Mouse (Mus musculus): ENCODE results near the gene Plk3. TPM values are rescaled to one million over a fixed set of nuclear protein-coding genes. Genes with fewer than 3 reads are reported as not detected.

Gene Plk3
- polyA plus RNA-seq, 1 experiment from 2014 or later: 2.0 TPM

GRCm38 (mm10) chr4:117132794-117133143, 994 bp downstream of the Plk3 start:
- Histone ChIP-seq H3K4me3 (ENCODE audit: low read depth, low read length) (peak overlapping the region; percentile 78; the same call in 1 of the 2 replicates), H3K4me2 (ENCODE audit: low read depth, severe bottlenecking) (peak overlapping the region; percentile 98), H3K27me3 (ENCODE audit: control insufficient read depth, insufficient read depth, low read length) (peaks cover 22% of the 10 kb centered on the region), H3K36me3 (ENCODE audit: control insufficient read depth, insufficient read depth, low read length) (0 out of 2 replicates have a peak, but pooled peaks cover 2% of the 10 kb centered on the region), H3K27ac (replicated peaks; ENCODE audit: low read depth, low read length) (no peak overlapping the region), H3K9me3 (ENCODE audit: control insufficient read depth, low read length) (no peaks in the 10 kb centered on the region), H3K9ac (ENCODE audit: low read length) (no peak overlapping the region), H3K4me1 (ENCODE audit: control insufficient read depth, insufficient read depth, low read length) (0 out of 2 replicates have a peak, but pooled peaks cover 4% of the 10 kb centered on the region)
- ATAC-seq (ENCODE audit: insufficient number of reproducible peaks, low FRiP score, low TSS enrichment, low read depth): no peak
- DNase-seq (ENCODE audit: low spot score): no peak
- 11% methylated on average over 11 of the region's 11 CpGs for WGBS

DNA sequence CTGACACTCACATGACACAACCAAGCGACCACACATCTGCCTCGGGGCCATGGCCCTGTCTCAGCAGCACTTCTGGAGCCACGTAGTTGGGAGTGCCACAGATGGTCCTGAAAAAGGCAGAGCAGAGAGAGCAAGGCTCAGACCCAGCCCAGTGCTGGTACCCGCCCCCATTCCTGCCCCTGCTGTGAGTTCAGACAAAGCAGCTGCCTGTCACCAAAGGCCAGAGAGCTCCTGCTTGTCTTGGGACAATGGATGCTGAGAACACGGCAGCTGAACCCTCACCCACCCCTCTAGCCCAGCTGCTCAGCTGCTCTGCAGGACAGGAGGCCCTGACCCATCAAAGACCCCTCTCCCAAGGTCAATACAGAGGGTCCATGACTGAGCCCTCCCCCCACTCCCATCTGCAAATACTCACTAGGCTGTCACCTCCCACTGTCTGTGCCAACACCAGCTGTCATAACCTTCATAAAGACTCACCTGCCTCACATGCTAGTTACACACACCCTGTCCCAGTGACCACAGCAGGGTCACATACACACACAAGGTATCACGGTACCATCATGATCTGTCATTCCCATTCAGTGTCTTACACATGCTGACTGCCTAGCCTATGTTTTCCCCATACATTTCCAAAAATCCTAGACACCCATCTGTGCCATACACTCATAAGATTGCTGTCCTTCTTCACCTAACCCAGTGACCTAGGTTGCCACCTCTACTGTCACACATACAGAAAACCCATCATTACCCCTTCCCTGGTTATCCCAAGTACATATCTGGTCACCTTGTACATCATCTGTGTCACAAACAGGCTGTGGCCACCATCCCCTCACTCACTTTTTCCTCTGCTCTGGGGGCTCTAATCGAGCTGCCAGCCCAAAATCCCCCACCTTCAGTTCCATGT, 1.6 kb downstream of the Plk3 start:
- 0 out of 2 replicates have a peak, but pooled peaks cover 4% of the 10 kb centered on the region for H3K4me1 ChIP-seq (ENCODE audit: control insufficient read depth, insufficient read depth, low read length)
- no peaks in the 10 kb centered on the region for H3K9me3 ChIP-seq (ENCODE audit: control insufficient read depth, low read length)
- no peak overlapping the region for H3K27ac ChIP-seq (replicated peaks; ENCODE audit: low read depth, low read length)
- H3K36me3 ChIP-seq (ENCODE audit: control insufficient read depth, insufficient read depth, low read length): 0 out of 2 replicates have a peak, but pooled peaks cover 2% of the 10 kb centered on the region
- H3K4me2 ChIP-seq (ENCODE audit: low read depth, severe bottlenecking): peak overlapping the region; percentile 98
- ATAC-seq (ENCODE audit: insufficient number of reproducible peaks, low FRiP score, low TSS enrichment, low read depth) (no peak), DNase-seq (ENCODE audit: low spot score) (no peak)
- peaks cover 22% of the 10 kb centered on the region for H3K27me3 ChIP-seq (ENCODE audit: control insufficient read depth, insufficient read depth, low read length)
- H3K4me3 ChIP-seq (ENCODE audit: low read depth, low read length): no peak overlapping the region; the same call in 1 of the 2 replicates
- 24% methylated on average over 7 of the region's 7 CpGs for WGBS
- H3K9ac ChIP-seq (ENCODE audit: low read length): no peak overlapping the region; the same call in 1 of the 2 replicates

- Histone ChIP-seq H3K4me3 (ENCODE audit: low read depth, low read length) (no peak overlapping the region), H3K27me3 (ENCODE audit: control insufficient read depth, insufficient read depth, low read length) (peaks cover 22% of the 10 kb centered on the region), H3K9ac (ENCODE audit: low read length) (no peak overlapping the region), H3K27ac (replicated peaks; ENCODE audit: low read depth, low read length) (no peak overlapping the region), H3K4me1 (ENCODE audit: control insufficient read depth, insufficient read depth, low read length) (0 out of 2 replicates have a peak, but pooled peaks cover 4% of the 10 kb centered on the region), H3K36me3 (ENCODE audit: control insufficient read depth, insufficient read depth, low read length) (0 out of 2 replicates have a peak, but pooled peaks cover 2% of the 10 kb centered on the region), H3K9me3 (ENCODE audit: control insufficient read depth, low read length) (no peaks in the 10 kb centered on the region), H3K4me2 (ENCODE audit: low read depth, severe bottlenecking) (no peak overlapping the region)
- DNase-seq (ENCODE audit: low spot score) (no peak), ATAC-seq (ENCODE audit: insufficient number of reproducible peaks, low FRiP score, low TSS enrichment, low read depth) (no peak)
- WGBS: 83% methylated on average over 6 of the region's 6 CpGs
Observed at GRCm38 (mm10) chr4:117131198-117131597, 2.6 kb downstream of the Plk3 start.

- Histone ChIP-seq H3K4me1 (ENCODE audit: control insufficient read depth, insufficient read depth, low read length) (0 out of 2 replicates have a peak, but pooled peaks cover 4% of the 10 kb centered on the region), H3K9ac (ENCODE audit: low read length) (no peak overlapping the region), H3K27ac (replicated peaks; ENCODE audit: low read depth, low read length) (no peak overlapping the region), H3K36me3 (ENCODE audit: control insufficient read depth, insufficient read depth, low read length) (0 out of 2 replicates have a peak, but pooled peaks cover 2% of the 10 kb centered on the region), H3K4me3 (ENCODE audit: low read depth, low read length) (no peak overlapping the region), H3K9me3 (ENCODE audit: control insufficient read depth, low read length) (no peaks in the 10 kb centered on the region), H3K27me3 (ENCODE audit: control insufficient read depth, insufficient read depth, low read length) (peaks cover 22% of the 10 kb centered on the region), H3K4me2 (ENCODE audit: low read depth, severe bottlenecking) (no peak overlapping the region)
- DNase-seq (ENCODE audit: low spot score): no peak
- WGBS: 67% methylated on average over 6 of the region's 6 CpGs
- no peak for ATAC-seq (ENCODE audit: insufficient number of reproducible peaks, low FRiP score, low TSS enrichment, low read depth)
Observed at GRCm38 (mm10) chr4:117130790-117131189, 3.0 kb downstream of the Plk3 start.

DNA sequence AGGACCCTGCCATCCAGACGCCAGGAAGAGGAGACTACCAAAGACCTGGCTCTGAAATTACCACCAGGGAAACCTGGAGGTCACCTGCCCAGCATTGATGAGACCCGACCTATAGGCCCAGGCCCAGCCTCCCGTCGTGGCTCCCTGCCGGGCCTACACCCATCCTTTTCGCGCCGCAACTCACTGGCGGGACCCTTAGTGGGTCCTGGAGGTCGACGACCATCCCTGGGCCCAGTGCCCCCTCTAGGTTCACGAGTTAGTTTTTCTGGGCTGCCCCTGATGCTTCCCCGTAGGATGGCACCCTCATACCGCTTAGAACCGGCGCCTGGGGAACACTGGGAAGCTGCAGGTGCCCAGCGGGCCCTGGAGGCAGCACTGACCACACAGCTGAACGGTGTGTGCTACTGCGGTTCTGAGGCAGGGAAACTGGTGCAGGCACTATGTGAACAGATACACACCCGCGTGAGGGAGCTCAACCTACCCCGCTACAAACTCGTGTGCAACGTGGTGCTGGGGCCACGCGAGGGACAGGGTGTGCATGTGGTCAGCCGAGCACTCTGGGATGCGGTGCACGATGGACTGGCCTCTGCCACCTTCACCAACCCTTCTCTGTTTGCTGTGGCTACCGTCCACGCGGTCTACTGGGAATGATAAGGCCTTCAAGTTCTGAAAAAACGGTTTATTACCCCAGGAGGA, 5.6 kb downstream of the Plk3 start:
- H3K4me2 ChIP-seq (ENCODE audit: low read depth, severe bottlenecking): no peak overlapping the region
- no peak overlapping the region for H3K27ac ChIP-seq (replicated peaks; ENCODE audit: low read depth, low read length)
- H3K36me3 ChIP-seq (ENCODE audit: control insufficient read depth, insufficient read depth, low read length): 0 out of 2 replicates have a peak, but pooled peaks cover 2% of the 10 kb centered on the region
- H3K9ac ChIP-seq (ENCODE audit: low read length): no peak overlapping the region
- peaks cover 9% of the 10 kb centered on the region for H3K4me1 ChIP-seq (ENCODE audit: control insufficient read depth, insufficient read depth, low read length)
- H3K9me3 ChIP-seq (ENCODE audit: control insufficient read depth, low read length): no peaks in the 10 kb centered on the region
- no peak for DNase-seq (ENCODE audit: low spot score)
- ATAC-seq (ENCODE audit: insufficient number of reproducible peaks, low FRiP score, low TSS enrichment, low read depth): no peak
- H3K4me3 ChIP-seq (ENCODE audit: low read depth, low read length): no peak overlapping the region
- H3K27me3 ChIP-seq (ENCODE audit: control insufficient read depth, insufficient read depth, low read length): peaks cover 17% of the 10 kb centered on the region
- 91% methylated on average over 33 of the region's 33 CpGs for WGBS

DNA sequence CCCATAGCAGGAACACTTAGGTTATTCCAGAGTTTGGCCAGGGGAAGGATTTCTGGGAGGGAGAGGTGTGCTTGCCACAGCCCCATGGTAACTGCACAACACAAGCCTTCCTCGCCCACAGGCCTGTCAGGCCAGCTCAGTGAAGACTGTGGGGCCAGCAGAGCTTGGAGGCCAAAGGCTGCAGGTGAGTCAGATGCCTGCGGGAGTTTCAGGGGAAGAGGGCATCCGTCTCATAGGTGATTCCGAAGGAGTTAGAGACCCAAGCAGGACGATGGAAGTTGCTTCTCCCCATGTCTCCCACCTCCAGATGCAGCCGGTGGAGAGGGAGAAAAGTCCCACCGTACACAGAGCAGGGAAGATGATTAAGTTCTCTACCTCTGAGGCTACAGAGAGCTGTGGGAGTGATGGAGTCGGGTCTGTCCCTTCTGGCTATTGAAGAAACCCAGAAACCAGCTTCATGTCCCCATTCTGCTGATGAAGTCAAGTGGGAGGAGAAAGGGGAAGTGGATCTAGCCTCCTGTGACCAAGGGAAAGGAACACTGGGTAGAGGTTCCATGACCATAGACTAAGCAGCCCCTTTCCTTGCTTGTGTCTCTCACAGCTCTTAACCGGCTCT, 7.0 kb downstream of the Plk3 start, which contains the start of gene Tctex1d4:
Gene Tctex1d4 (plus strand): TSS at position 120 of the 616 bp plus-strand sequence.
- no peak within 1 kb of the TSS for H3K4me3 ChIP-seq (ENCODE audit: low read depth, low read length)
- WGBS: 84% methylated on average over 9 of the region's 9 CpGs

GRCm38 (mm10) chr4:117125910-117126674, 7.7 kb downstream of the Plk3 start:
- no peak for DNase-seq (ENCODE audit: low spot score)
- 43% methylated on average over 15 of the region's 15 CpGs for WGBS
- Histone ChIP-seq H3K36me3 (ENCODE audit: control insufficient read depth, insufficient read depth, low read length) (no peaks in the 10 kb centered on the region), H3K9ac (ENCODE audit: low read length) (peak overlapping the region; percentile 23; the same call in 1 of the 2 replicates), H3K9me3 (ENCODE audit: control insufficient read depth, low read length) (no peaks in the 10 kb centered on the region), H3K4me1 (ENCODE audit: control insufficient read depth, insufficient read depth, low read length) (peaks cover 8% of the 10 kb centered on the region), H3K4me3 (ENCODE audit: low read depth, low read length) (no peak overlapping the region), H3K27ac (replicated peaks; ENCODE audit: low read depth, low read length) (no peak overlapping the region; the same call in 1 of the 2 replicates), H3K4me2 (ENCODE audit: low read depth, severe bottlenecking) (no peak overlapping the region), H3K27me3 (ENCODE audit: control insufficient read depth, insufficient read depth, low read length) (no peaks in the 10 kb centered on the region)
- no peak for ATAC-seq (ENCODE audit: insufficient number of reproducible peaks, low FRiP score, low TSS enrichment, low read depth)

More for the DNA sequence above, 7.0 kb downstream of the Plk3 start, which contains the start of gene Tctex1d4:
- DNase-seq (ENCODE audit: low spot score): no peak
- Histone ChIP-seq H3K4me2 (ENCODE audit: low read depth, severe bottlenecking) (no peak within 1 kb of the TSS), H3K4me1 (ENCODE audit: control insufficient read depth, insufficient read depth, low read length) (peaks cover 8% of the 10 kb centered on the region), H3K27ac (replicated peaks; ENCODE audit: low read depth, low read length) (peak within 1 kb of the TSS; percentile 23; the same call in 1 of the 2 replicates), H3K27me3 (ENCODE audit: control insufficient read depth, insufficient read depth, low read length) (peaks cover 3% of the 10 kb centered on the region; the same call in 1 of the 2 replicates), H3K9me3 (ENCODE audit: control insufficient read depth, low read length) (no peaks in the 10 kb centered on the region), H3K9ac (ENCODE audit: low read length) (peak within 1 kb of the TSS; percentile 23; the same call in 1 of the 2 replicates), H3K36me3 (ENCODE audit: control insufficient read depth, insufficient read depth, low read length) (0 out of 2 replicates have a peak, but pooled peaks cover 2% of the 10 kb centered on the region)
- ATAC-seq (ENCODE audit: insufficient number of reproducible peaks, low FRiP score, low TSS enrichment, low read depth): no peak
